Mouse (Mus musculus) inflammation-experienced regulatory T-cells, adult 6 months (primary cell): ENCODE results near the gene Hoxd11. TPM values are rescaled to one million over a fixed set of nuclear protein-coding genes. Genes with fewer than 3 reads are reported as not detected.

Experiments used
- ATAC-seq: one replicate; pipeline ENCODE4 v1.8.0; 2017
- polyA plus RNA-seq, 3 experiments: library from polyadenylated mRNA; unstranded; fragments of 100-300 nt; shearing (Covaris generic); gene quantifications; one replicate each; pipeline ENCODE4 v1.2.1; 2017

The Hoxd11 gene
- polyA plus RNA-seq, 3 experiments from 2014 or later: 0.11 TPM; not detected in 2

- no peak for ATAC-seq
Measured at GRCm38 (mm10) chr2:74695813-74696430, 16.6 kb downstream of the Hoxd11 start.

GRCm38 (mm10) chr2:74696442-74697335 lies 17.3 kb downstream of the Hoxd11 start:
- no peak for ATAC-seq

- peak; percentile 46 for ATAC-seq
Measured at GRCm38 (mm10) chr2:74697567-74698121, 18.3 kb downstream of the Hoxd11 start, which contains the start of gene Hoxd9. Gene Hoxd9, plus strand, starts transcription at chr2:74697727.

- ATAC-seq: no peak
Measured at GRCm38 (mm10) chr2:74698201-74699052, 19.1 kb downstream of the Hoxd11 start.

DNA sequence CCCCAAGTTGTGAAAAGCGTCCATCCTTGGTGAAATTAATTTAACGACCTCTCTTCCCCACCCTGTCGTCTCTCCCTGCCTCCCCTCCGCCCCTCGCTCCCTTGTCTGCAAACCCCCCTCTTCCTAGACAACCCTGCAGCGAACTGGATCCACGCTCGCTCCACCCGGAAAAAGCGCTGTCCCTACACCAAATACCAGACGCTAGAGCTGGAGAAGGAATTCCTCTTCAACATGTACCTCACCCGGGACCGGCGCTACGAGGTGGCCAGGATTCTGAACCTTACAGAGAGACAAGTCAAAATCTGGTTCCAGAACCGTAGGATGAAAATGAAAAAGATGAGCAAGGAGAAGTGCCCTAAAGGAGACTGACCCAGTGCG lies 19.7 kb downstream of the Hoxd11 start:
- no peak for ATAC-seq

- no peak for ATAC-seq
Measured at GRCm38 (mm10) chr2:74699664-74700545, 20.5 kb downstream of the Hoxd11 start.

DNA sequence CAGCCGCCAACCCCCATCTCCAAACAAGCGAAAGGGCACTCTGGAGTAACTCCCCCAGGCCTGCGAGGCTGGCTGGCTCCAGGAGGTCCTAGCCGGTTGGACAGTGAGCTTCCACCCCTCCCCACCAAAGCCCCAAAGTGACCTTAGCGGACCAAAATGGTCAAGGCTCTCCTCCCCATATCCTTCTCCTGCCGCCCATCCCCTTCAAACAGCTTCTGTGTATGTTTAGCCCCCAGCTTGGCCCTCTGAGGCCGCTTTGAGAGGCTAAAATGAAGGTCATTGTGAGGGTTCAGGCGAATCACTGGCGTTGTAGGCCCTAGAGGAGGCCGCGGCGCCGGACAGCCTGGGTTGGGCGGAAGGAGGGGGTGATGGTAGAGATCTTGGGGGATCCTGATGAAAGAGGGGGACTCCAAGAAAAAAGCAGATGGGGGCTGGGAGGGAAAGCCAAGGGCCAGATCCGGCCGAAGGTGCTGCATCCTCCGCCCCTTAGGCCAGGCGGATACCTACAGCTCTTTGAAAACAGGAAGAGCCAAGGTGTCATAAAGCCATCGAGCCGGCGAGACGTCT lies 21.3 kb downstream of the Hoxd11 start:
- ATAC-seq: no peak

DNA sequence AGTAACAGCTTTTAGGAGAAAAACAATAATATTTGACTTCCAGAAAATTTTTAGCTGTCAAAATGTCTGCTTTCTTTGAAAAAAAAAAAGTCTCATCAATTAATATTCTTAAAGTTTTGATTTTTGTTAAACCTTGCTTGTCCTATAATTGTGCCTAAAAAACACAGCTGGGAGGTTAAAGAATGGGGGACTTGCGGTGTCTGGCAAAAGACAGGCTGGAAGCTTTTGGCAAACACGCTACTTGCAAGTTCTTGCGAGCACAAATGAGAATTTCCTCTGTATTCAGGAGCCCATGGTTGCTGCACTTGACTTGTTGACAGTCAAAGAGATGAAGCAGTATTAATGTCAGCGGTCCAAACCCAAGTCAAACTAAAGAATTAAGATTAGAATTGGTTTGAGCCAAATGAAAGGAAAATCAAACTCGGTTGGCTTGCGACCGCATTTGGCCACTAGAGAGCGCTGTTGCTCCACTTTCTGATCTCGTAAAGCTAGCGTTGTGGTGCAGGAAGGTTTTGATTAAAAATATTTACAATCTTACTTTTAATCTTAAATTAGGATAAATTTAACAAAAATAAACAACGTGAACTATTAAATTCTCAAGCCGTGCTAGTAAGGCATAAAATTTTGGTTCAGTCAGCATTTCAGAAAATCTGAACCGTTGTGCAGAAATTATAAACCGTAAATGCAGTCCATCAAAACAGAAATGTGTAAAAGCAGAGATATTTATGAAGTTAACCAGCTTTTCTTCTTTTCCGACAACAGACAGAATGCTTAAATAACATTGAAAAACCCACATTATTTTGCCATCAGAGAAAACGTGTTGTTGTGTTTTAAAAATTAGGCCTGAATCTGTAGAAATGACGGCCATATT lies 22.8 kb downstream of the Hoxd11 start:
- peak; percentile 44 for ATAC-seq

DNA sequence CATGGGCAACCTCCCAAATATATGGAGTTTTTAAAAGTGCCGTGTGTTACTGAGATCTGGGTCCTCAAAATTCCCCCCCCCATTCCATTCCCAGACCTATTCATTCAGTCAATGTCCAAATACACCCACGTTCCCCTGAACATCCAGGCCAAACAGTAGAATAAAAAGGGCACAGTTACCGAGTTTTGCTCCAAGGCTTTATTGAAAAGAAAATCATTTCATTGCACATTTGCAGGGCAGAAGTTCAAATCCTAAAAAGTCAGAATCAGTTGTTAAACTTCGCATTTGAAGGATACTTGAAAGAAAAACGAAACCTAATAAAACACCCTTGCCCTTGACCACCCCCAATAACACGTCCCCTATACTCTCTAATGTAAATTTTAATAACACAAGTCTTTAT lies 23.5 kb downstream of the Hoxd11 start:
- ATAC-seq: no peak

DNA sequence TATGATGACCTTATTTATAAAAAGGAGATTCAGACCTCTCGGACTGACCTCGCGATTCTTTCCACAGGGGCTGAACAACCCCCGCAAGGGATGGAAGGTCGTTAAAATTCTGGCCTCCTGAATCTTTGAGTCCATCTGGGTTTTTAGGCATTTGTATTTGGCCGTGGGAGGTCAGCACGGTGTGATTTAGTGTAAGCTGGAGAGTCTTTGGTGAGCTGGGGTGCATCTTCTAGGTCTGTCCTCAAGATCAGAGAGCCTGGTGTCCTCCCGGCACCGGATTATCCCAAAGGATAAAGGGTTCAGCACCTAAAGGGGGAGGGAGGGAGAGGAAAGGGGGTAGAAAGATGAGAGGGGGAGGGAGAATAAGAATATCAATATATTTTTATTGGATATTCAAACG lies 24.0 kb downstream of the Hoxd11 start:
- ATAC-seq: no peak

DNA sequence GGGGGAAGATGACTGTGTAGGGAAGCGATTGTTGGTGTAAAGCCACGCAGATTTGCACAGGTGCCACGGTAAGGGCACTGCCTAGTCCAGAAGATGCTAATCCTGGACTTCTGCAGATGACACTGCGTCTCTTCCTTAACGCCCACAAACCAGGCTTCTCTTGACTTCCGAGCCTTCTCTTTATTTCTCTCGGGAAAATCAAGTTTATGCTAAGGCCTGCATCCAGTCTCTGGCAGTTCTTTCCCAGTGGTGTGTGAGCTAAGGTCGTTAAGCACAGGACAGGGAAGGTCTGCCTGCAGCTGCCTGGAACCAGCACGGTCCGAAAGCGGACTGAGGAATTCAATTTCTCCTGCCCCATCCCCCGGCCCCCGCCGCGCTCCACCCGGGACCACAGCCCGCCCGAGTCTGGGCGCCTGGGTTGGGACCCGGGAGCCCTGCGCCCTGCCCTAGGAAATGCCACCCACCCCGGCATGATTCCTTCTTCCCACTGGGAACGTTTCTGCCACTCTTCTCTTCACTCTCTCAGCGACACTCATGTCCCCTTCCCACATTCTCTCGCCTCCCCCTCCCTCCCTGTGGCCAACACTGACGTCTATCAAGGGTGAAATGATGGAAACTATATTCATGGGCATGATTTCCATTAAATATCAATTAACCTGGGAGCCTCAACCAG lies 24.5 kb downstream of the Hoxd11 start:
- ATAC-seq: no peak

DNA sequence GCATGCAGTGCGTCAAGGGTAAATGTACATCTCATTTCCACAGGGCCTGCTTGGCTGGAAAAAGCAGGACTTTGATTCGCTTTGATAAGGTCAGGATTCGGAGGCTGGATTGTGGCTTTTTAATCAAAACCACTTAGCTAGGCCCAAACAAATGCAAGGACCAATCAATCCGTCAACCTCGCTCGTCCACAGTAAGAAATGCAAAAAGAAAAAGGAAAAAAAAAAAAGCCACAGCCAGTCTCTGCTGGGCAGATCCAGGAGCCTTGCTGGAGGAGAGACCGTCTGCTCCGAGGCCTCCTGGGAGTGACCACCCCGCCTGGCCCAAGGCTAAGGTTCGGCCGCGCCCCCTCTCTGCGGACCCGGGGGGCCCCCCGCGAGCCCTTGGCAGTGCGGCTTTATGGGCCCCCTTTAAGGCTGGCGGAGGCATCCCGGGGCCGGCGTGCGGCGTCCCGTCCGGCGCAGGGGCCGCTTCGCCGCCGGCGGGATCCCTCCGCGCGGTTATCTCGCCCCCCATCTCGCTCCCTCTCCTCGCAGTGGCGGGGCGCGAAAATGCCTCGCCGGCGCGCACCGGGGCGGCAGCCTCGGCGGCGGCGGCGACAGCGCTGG lies 25.1 kb downstream of the Hoxd11 start, which contains the start of gene Hoxd8:
Gene Hoxd8, plus strand, starts transcription at position 223 of the 606 bp plus-strand sequence.
- ATAC-seq: no peak

- ATAC-seq: peak; percentile 16
Measured at GRCm38 (mm10) chr2:74704999-74705466, 25.7 kb downstream of the Hoxd11 start.

DNA sequence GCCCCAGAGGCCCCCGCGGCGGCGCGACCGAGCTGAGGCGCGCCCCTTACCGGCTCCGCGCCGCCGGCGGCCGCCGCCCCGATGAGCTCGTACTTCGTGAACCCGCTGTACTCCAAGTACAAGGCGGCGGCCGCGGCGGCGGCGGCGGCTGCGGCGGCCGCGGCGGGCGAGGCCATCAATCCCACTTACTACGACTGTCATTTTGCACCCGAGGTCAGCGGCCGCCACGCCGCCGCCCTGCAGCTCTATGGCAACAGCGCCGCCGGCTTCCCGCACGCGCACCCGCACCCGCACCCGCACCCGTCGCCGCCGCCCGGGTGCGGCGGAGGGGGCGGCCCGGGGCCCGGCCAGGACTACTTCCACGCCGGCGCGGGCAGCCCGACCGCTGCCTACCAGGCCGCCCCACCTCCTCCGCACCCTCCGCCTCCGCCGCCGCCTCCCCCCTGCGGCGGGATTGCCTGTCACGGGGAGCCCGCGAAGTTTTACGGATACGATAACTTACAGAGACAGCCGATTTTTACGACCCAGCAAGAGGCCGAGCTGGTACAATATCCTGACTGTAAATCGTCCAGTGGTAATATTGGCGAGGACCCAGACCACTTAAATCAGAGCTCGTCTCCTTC lies 26.2 kb downstream of the Hoxd11 start:
- peak; percentile 33 for ATAC-seq

DNA sequence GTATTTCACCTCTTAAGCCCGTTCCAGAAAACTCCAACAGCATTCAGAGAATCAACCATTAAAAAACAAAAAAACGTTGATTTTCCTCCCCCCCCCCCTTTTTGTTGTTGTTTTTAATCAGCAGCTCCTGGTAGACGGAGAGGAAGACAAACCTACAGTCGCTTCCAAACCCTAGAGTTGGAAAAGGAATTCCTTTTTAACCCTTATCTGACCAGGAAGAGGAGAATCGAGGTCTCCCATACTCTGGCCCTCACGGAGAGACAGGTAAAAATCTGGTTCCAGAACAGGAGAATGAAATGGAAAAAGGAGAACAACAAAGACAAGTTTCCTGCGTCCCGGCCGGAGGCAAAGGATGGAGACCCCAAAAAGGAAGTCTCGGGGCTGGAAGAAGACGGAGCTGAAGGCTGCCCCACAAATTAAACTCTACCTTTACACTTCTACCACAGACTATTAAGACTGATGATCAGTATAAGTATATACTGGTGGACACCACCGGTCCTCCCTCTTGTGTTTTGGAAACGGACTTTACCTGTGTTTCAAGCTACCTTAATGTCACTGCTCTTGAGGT lies 27.1 kb downstream of the Hoxd11 start:
- no peak for ATAC-seq

- no peak for ATAC-seq
Measured at GRCm38 (mm10) chr2:74707599-74707998, 28.2 kb downstream of the Hoxd11 start.

- ATAC-seq: no peak
Measured at GRCm38 (mm10) chr2:74708676-74709075, 29.3 kb downstream of the Hoxd11 start.
